Mouse (Mus musculus): ENCODE results near the gene 4921524J17Rik. TPM values are rescaled to one million over a fixed set of nuclear protein-coding genes. Genes with fewer than 3 reads are reported as not detected.

The 4921524J17Rik gene
- polyA plus RNA-seq, 1 experiment, result 57.7 TPM

- TF ChIP-seq EP300 (IDR thresholded peaks at IDR 0.05; ENCODE audit: insufficient read depth, low read depth, low read length) (no peak), CTCF (IDR thresholded peaks at IDR 0.05; ENCODE audit: low read depth, low read length) (no peak), POLR2A (IDR thresholded peaks at IDR 0.05; ENCODE audit: insufficient read depth, low read length) (no peak)
- no peak overlapping the region for H3K9ac ChIP-seq (ENCODE audit: low read depth, poor library complexity, severe bottlenecking)
- no peaks in the 10 kb centered on the region for H3K36me3 ChIP-seq (ENCODE audit: control insufficient read depth, insufficient read depth, low read length, poor library complexity, severe bottlenecking)
Observed at GRCm38 (mm10) chr8:85462441-85462840, 29.8 kb upstream of the 4921524J17Rik start.

DNA sequence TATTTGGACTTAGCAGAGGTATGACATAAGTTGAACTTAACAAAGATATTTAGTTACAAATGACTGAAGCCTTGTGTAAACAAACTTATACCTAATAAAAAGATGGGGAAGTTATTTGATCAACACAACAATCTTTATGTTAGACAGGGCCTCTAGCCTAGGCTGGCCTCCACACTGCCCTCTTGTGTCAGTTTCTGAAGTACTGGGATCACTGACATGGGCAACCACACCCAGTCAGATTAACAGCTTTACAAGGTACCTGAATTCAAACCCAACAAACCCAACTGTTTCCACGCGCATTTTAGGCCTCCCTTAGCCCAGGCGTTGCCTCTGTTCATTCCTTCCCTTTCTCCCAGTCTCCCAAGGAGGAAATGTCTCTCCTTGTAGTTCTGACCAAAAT, 28.7 kb upstream of the 4921524J17Rik start:
- H3K4me3 ChIP-seq (ENCODE audit: low read depth, low read length), result no peak overlapping the region
- no peaks in the 10 kb centered on the region for H3K4me1 ChIP-seq (ENCODE audit: control insufficient read depth, insufficient read depth, low read length)
- peak overlapping the region; percentile 64; the same call in 1 of the 2 replicates for H3K27ac ChIP-seq (ENCODE audit: insufficient read depth, low read length)
- no peak overlapping the region for H3K9ac ChIP-seq (ENCODE audit: low read depth, poor library complexity, severe bottlenecking)
- H3K27me3 ChIP-seq (ENCODE audit: control insufficient read depth, insufficient read depth, low read length, poor library complexity, severe bottlenecking), result no peaks in the 10 kb centered on the region
- TF ChIP-seq CTCF (IDR thresholded peaks at IDR 0.05; ENCODE audit: low read depth, low read length), result peak; percentile 57
- TF ChIP-seq EP300 (IDR thresholded peaks at IDR 0.05; ENCODE audit: insufficient read depth, low read depth, low read length), result no peak
- no peaks in the 10 kb centered on the region for H3K9me3 ChIP-seq (replicated peaks; ENCODE audit: control insufficient read depth, insufficient read depth, low read length, poor library complexity, severe bottlenecking)
- H3K36me3 ChIP-seq (ENCODE audit: control insufficient read depth, insufficient read depth, low read length, poor library complexity, severe bottlenecking), result no peaks in the 10 kb centered on the region

More at GRCm38 (mm10) chr8:85462441-85462840, 29.8 kb upstream of the 4921524J17Rik start:
- H3K4me1 ChIP-seq (ENCODE audit: control insufficient read depth, insufficient read depth, low read length), result no peaks in the 10 kb centered on the region
- no peak overlapping the region for H3K27ac ChIP-seq (ENCODE audit: insufficient read depth, low read length)
- no peaks in the 10 kb centered on the region for H3K27me3 ChIP-seq (ENCODE audit: control insufficient read depth, insufficient read depth, low read length, poor library complexity, severe bottlenecking)
- no peak overlapping the region for H3K4me3 ChIP-seq (ENCODE audit: low read depth, low read length)
- H3K9me3 ChIP-seq (replicated peaks; ENCODE audit: control insufficient read depth, insufficient read depth, low read length, poor library complexity, severe bottlenecking), result no peaks in the 10 kb centered on the region

GRCm38 (mm10) chr8:85460804-85461203, 28.2 kb upstream of the 4921524J17Rik start:
- Histone ChIP-seq H3K36me3 (ENCODE audit: control insufficient read depth, insufficient read depth, low read length, poor library complexity, severe bottlenecking) (no peaks in the 10 kb centered on the region), H3K9ac (ENCODE audit: low read depth, poor library complexity, severe bottlenecking) (no peak overlapping the region), H3K27me3 (ENCODE audit: control insufficient read depth, insufficient read depth, low read length, poor library complexity, severe bottlenecking) (no peaks in the 10 kb centered on the region), H3K27ac (ENCODE audit: insufficient read depth, low read length) (peak overlapping the region; percentile 64), H3K4me3 (ENCODE audit: low read depth, low read length) (no peak overlapping the region), H3K9me3 (replicated peaks; ENCODE audit: control insufficient read depth, insufficient read depth, low read length, poor library complexity, severe bottlenecking) (no peaks in the 10 kb centered on the region), H3K4me1 (ENCODE audit: control insufficient read depth, insufficient read depth, low read length) (no peaks in the 10 kb centered on the region)
- TF ChIP-seq EP300 (IDR thresholded peaks at IDR 0.05; ENCODE audit: insufficient read depth, low read depth, low read length) (no peak), CTCF (IDR thresholded peaks at IDR 0.05; ENCODE audit: low read depth, low read length) (peak; percentile 58), POLR2A (IDR thresholded peaks at IDR 0.05; ENCODE audit: insufficient read depth, low read length) (no peak)

- no peak overlapping the region for H3K4me3 ChIP-seq (ENCODE audit: low read depth, low read length)
- no peaks in the 10 kb centered on the region for H3K36me3 ChIP-seq (ENCODE audit: control insufficient read depth, insufficient read depth, low read length, poor library complexity, severe bottlenecking)
- H3K4me1 ChIP-seq (ENCODE audit: control insufficient read depth, insufficient read depth, low read length), result no peaks in the 10 kb centered on the region
- H3K9ac ChIP-seq (ENCODE audit: low read depth, poor library complexity, severe bottlenecking), result no peak overlapping the region
- TF ChIP-seq POLR2A (IDR thresholded peaks at IDR 0.05; ENCODE audit: insufficient read depth, low read length) (no peak), EP300 (IDR thresholded peaks at IDR 0.05; ENCODE audit: insufficient read depth, low read depth, low read length) (no peak), CTCF (IDR thresholded peaks at IDR 0.05; ENCODE audit: low read depth, low read length) (no peak)
- H3K27ac ChIP-seq (ENCODE audit: insufficient read depth, low read length), result no peak overlapping the region
- H3K27me3 ChIP-seq (ENCODE audit: control insufficient read depth, insufficient read depth, low read length, poor library complexity, severe bottlenecking), result no peaks in the 10 kb centered on the region
- H3K9me3 ChIP-seq (replicated peaks; ENCODE audit: control insufficient read depth, insufficient read depth, low read length, poor library complexity, severe bottlenecking), result no peaks in the 10 kb centered on the region
Observed at GRCm38 (mm10) chr8:85459582-85459981, 26.9 kb upstream of the 4921524J17Rik start.

- Histone ChIP-seq H3K27ac (ENCODE audit: insufficient read depth, low read length) (no peak overlapping the region), H3K9ac (ENCODE audit: low read depth, poor library complexity, severe bottlenecking) (peak overlapping the region; percentile 36), H3K4me3 (ENCODE audit: low read depth, low read length) (no peak overlapping the region), H3K36me3 (ENCODE audit: control insufficient read depth, insufficient read depth, low read length, poor library complexity, severe bottlenecking) (no peaks in the 10 kb centered on the region), H3K9me3 (replicated peaks; ENCODE audit: control insufficient read depth, insufficient read depth, low read length, poor library complexity, severe bottlenecking) (no peaks in the 10 kb centered on the region), H3K27me3 (ENCODE audit: control insufficient read depth, insufficient read depth, low read length, poor library complexity, severe bottlenecking) (no peaks in the 10 kb centered on the region), H3K4me1 (ENCODE audit: control insufficient read depth, insufficient read depth, low read length) (no peaks in the 10 kb centered on the region)
- TF ChIP-seq CTCF (IDR thresholded peaks at IDR 0.05; ENCODE audit: low read depth, low read length), result peak; percentile 85
- TF ChIP-seq EP300 (IDR thresholded peaks at IDR 0.05; ENCODE audit: insufficient read depth, low read depth, low read length), result no peak
Observed at GRCm38 (mm10) chr8:85456536-85456935, 23.9 kb upstream of the 4921524J17Rik start.

GRCm38 (mm10) chr8:85454750-85455149, 22.1 kb upstream of the 4921524J17Rik start:
- Histone ChIP-seq H3K4me3 (ENCODE audit: low read depth, low read length) (no peak overlapping the region), H3K4me1 (ENCODE audit: control insufficient read depth, insufficient read depth, low read length) (no peaks in the 10 kb centered on the region)
- TF ChIP-seq EP300 (IDR thresholded peaks at IDR 0.05; ENCODE audit: insufficient read depth, low read depth, low read length), result no peak
- TF ChIP-seq POLR2A (IDR thresholded peaks at IDR 0.05; ENCODE audit: insufficient read depth, low read length), result no peak
- TF ChIP-seq CTCF (IDR thresholded peaks at IDR 0.05; ENCODE audit: low read depth, low read length), result no peak

More at GRCm38 (mm10) chr8:85454750-85455149, 22.1 kb upstream of the 4921524J17Rik start:
- Histone ChIP-seq H3K9me3 (replicated peaks; ENCODE audit: control insufficient read depth, insufficient read depth, low read length, poor library complexity, severe bottlenecking) (no peaks in the 10 kb centered on the region), H3K9ac (ENCODE audit: low read depth, poor library complexity, severe bottlenecking) (no peak overlapping the region), H3K27me3 (ENCODE audit: control insufficient read depth, insufficient read depth, low read length, poor library complexity, severe bottlenecking) (no peaks in the 10 kb centered on the region), H3K27ac (ENCODE audit: insufficient read depth, low read length) (no peak overlapping the region), H3K36me3 (ENCODE audit: control insufficient read depth, insufficient read depth, low read length, poor library complexity, severe bottlenecking) (no peaks in the 10 kb centered on the region)

All from ES-Bruce4 (cell line).